Mouse (Mus musculus) bone marrow macrophage, adult 2 months (primary cell): ENCODE measurements around the gene Nop2. TPM values are rescaled to one million over a fixed set of nuclear protein-coding genes. Genes with fewer than 3 reads are reported as not detected.

Experiments used
- H3K27ac ChIP-seq: 2 replicates; pipeline ENCODE4 v1.5.1; 2012; ENCODE audit warnings: low read depth, low read length; ENCODE audit not compliant: insufficient read depth
- H3K4me1 ChIP-seq: 2 replicates; pipeline ENCODE4 v1.6.1; 2012; ENCODE audit warnings: low read length; ENCODE audit not compliant: control insufficient read depth, insufficient read depth
- H3K4me3 ChIP-seq: 2 replicates; pipeline ENCODE4 v1.5.1; 2012; ENCODE audit warnings: mild to moderate bottlenecking, low read length, moderate library complexity; ENCODE audit not compliant: insufficient read depth
- CTCF ChIP-seq: IDR thresholded peaks from 2 replicates; pipeline ENCODE4 v1.5.1; 2012; ENCODE audit warnings: low read depth, mild to moderate bottlenecking, low read length, moderate library complexity
- POLR2A ChIP-seq: IDR thresholded peaks from 2 replicates; pipeline ENCODE4 v1.6.1; 2012; ENCODE audit warnings: mild to moderate bottlenecking, low read depth, low read length, borderline replicate concordance
- polyA plus RNA-seq: library from polyadenylated mRNA; stranded (reverse); fragments of >200 nt; gene quantifications from 2 replicates; pipeline ENCODE4 v1.2.4, GENCODE M21; 2012; ENCODE audit not compliant: missing spikeins, insufficient read depth, insufficient read length

Nop2 gene
- 10.7 and 11.4 TPM in 2 replicates for polyA plus RNA-seq

DNA sequence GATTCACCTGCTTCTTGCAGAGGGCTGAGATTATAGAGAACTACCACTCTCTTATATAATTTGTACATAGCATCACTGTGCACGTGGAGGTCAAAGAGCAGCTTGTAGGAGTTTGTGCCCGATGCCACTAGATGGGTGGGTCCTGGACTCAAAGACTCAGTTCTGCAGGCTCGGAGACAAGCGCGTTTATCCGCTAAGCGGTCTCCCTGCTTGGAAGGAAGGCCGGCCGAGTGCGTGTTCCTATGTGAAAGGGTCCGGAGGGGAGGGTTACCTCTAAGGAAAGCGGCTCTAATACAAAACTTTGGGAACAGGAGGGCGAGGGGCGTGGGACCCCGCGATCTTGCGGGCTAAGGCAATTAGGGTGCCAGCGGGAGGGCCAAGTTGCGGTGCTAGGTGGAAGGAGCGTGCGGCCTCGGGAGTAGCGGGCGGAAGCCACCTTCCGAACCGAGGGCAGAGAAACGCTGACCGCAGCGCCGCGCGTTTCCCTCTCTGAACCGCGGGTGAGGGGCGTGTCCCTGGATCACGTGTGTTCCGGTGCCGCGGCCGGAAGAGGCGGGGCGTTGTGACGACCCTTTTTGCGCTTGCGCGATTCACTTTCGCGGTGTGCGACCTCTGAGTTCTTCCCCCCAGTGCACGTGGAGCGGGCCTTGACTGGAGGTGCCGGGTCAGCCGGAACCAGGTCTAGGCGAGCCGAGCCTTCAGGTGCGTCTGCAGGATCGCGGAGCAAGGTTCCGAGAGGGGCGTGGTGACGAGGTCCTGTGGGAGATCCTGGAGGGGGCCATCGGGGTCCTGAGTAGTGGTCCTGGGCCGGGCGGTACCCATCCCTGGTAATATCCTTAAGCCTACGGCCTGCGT is at the start of gene Nop2:
Nop2 (plus strand) TSS at position 608 of the 855 bp plus-strand sequence.
- peak within 1 kb of the TSS; percentile 88 for H3K27ac ChIP-seq
- H3K4me1 ChIP-seq, result peaks cover 6% of the 10 kb centered on the region
- TF ChIP-seq CTCF, result no peak
- peak within 1 kb of the TSS; percentile 86 for H3K4me3 ChIP-seq

GRCm38 (mm10) chr6:125082801-125083386 is 48.8 kb upstream of the Nop2 start:
- TF ChIP-seq CTCF (no peak), POLR2A (no peak)
- H3K4me3 ChIP-seq, result no peak overlapping the region
- H3K4me1 ChIP-seq, result peaks cover 22% of the 10 kb centered on the region
- H3K27ac ChIP-seq, result peak overlapping the region; percentile 35

DNA sequence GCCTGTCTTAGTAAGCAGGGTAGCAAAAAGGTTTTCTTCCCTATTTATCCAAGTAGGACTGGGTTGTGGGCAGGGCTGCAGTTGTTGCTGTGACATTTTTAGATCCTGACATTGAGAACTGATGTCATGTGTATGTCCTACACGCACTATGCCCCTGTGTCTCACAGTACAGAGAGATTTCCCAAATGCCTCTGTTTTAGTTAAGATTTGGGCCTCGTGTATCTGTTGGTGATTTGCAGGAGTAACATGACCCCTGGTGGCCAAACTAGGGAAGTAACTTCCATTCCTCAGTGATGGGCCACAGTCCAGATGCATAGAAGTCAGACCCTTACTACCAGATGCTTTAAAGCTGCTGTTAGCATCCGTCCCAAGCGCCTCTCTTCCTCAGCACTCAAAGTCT is 47.3 kb upstream of the Nop2 start:
- TF ChIP-seq CTCF (no peak), POLR2A (no peak)
- Histone ChIP-seq H3K4me3 (no peak overlapping the region), H3K4me1 (peaks cover 28% of the 10 kb centered on the region), H3K27ac (peak overlapping the region; percentile 59; the same call in 1 of the 2 replicates)

DNA sequence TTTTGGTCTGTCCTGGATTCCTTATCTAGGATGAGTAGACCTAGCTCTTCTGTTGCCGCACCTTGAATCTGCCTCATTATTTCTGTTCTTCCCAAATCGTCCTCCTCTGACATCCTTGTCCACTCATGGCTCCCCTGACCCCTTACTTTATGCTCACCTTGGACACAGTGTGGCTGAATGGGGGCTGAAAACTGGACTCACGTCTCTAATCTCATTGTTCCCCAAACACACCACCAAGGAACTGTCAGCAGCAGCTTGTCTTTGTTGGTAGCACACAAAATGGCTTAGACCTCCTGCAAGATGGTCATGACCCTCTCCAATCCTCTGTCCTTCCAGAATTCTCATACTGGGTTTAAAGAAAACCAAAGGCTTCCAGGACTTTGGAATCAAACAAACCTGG is 43.8 kb upstream of the Nop2 start:
- no peak overlapping the region for H3K27ac ChIP-seq
- TF ChIP-seq POLR2A (no peak), CTCF (no peak)
- peaks cover 23% of the 10 kb centered on the region for H3K4me1 ChIP-seq
- no peak overlapping the region for H3K4me3 ChIP-seq

DNA sequence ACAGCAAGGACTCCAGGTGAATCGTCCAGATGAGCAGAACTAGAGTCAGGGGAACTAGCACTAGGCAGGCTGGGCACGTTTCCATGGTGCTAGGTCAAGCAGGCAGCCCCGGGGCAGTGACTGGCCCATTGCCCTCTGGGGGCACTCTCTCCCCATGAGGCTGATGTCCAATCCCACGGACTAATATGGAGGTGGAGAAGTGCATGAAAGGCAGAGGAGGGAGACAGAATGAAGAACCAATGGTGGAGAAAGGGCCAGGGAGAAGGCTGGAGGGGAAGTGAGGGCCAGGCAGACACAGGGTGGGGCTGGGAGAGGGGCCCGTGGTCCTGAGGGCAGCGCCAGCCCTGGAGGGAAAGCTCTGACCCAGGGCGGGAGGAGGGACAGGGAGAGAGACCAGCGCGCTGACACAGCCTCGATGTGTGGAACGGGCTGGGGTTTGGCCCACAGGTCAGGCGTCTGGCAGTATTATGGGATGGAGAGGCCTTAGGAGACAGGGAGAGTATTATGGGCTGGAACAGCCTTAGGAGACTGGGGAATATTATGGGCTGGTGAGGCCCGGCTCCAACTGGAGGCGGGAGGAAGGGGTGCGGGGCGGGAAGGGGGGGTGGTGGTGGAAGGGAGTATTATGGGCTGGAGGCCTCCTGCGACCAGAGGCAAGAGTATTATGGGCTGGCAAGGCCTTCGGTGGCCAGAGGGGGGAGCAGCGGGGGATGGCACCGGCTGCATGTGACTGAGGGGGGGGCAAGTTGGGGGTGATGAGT is 43.0 kb upstream of the Nop2 start:
- Histone ChIP-seq H3K27ac (no peak overlapping the region), H3K4me3 (no peak overlapping the region), H3K4me1 (peaks cover 17% of the 10 kb centered on the region)
- TF ChIP-seq POLR2A, result no peak

DNA sequence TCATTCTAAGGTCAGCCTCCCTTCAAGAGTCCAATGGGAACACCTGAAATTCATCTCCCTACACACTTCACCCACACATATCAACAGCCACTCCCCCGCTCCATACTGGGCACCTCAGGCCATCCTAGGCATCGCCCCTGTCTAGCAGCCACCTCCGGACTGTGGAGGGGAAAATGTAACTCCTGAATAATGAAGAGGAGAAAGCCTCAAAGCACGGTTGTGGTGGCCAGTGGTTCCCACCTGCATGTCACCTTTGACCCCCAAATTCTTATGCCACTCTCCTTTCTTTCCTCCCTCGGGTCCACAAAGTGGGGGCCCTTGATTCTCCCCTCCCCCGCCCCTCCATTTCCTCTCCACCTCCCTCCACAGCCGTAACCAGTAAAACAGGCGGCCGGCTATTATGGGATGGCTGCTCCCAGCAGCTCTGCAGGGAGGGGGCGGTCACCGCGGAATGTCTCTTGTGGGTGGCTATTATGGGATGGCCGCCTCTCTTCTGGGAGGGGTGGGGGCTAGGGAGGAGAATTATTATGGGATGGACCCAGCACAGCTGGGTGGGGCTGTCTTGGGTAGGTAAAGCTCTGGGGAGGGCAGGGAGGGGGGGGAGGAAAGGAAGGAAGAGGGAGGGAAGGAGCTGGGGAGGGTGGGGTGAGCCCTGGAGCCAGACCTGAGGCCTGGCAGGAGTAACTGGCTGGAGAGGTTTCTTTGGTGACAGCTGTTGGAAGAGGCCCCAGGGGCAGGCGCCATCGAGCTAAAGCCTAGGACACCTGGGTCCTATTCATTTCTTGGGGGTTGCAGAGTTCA is 42.0 kb upstream of the Nop2 start:
- Histone ChIP-seq H3K4me1 (peaks cover 12% of the 10 kb centered on the region), H3K4me3 (no peak overlapping the region), H3K27ac (no peak overlapping the region)
- TF ChIP-seq POLR2A, result no peak
- no peak for TF ChIP-seq CTCF

- TF ChIP-seq POLR2A (no peak), CTCF (no peak)
- H3K27ac ChIP-seq, result no peak overlapping the region
- H3K4me3 ChIP-seq, result no peak overlapping the region
- H3K4me1 ChIP-seq, result peaks cover 12% of the 10 kb centered on the region
Measured at GRCm38 (mm10) chr6:125090341-125091085, 41.2 kb upstream of the Nop2 start.

- H3K27ac ChIP-seq, result 0 out of 2 replicates have a peak overlapping the region, but pooled peaks have one; percentile 22
- peaks cover 12% of the 10 kb centered on the region for H3K4me1 ChIP-seq
- H3K4me3 ChIP-seq, result no peak overlapping the region
- no peak for TF ChIP-seq CTCF
- no peak for TF ChIP-seq POLR2A
Measured at GRCm38 (mm10) chr6:125092372-125092771, 39.3 kb upstream of the Nop2 start.

GRCm38 (mm10) chr6:125094843-125095242 is 36.9 kb upstream of the Nop2 start:
- Histone ChIP-seq H3K4me3 (no peak overlapping the region), H3K27ac (no peak overlapping the region), H3K4me1 (peaks cover 23% of the 10 kb centered on the region)
- no peak for TF ChIP-seq POLR2A
- TF ChIP-seq CTCF, result no peak
